In genomic region chr13:29476421-29476820, GRCm38 (mm10) we compare ENCODE assay signal across 23 mouse cellular contexts.
DNase-seq lines count a peak whose midpoint lies in the region; ATAC-seq and TF ChIP-seq lines count a peak whose summit lies in the region.
"Had no signal": no experiment of that assay in that cellular context is flagged by ENCODE, and none has a peak within 500 bp of the region (broad histone marks: within the 10 kb centered on the region; RNA-seq: fewer than 3 reads in every experiment).

No protein-coding gene starts in this region.

- no peak overlapping the region for H3K4me3 ChIP-seq in heart, embryonic 14.5 days (ENCODE audit: control insufficient read depth in 1 of 2, insufficient read depth in 1 of 2, low read depth in 1 of 2, low read length in 2 of 2)
- no peak overlapping the region for H3K4me3 ChIP-seq in heart, postnatal 0 days (ENCODE audit: low read depth, low read length)
- H3K4me3 ChIP-seq: forebrain, embryonic 10.5 days; forebrain, embryonic 13.5 days; hindbrain, embryonic 12.5 days; hindbrain, embryonic 15.5 days had no signal

- H3K4me2 ChIP-seq in heart, embryonic 14.5 days (ENCODE audit: low read length) = no peak overlapping the region
- H3K4me2 ChIP-seq in heart, postnatal 0 days (ENCODE audit: low read depth, low read length) = no peak overlapping the region
- H3K4me2 ChIP-seq: forebrain, embryonic 13.5 days; hindbrain, embryonic 12.5 days; hindbrain, embryonic 15.5 days had no signal

- no peak for TF ChIP-seq CTCF in heart, postnatal 0 days (IDR thresholded peaks at IDR 0.05; ENCODE audit: low read depth)

- peak; percentile 58 for DNase-seq in heart, adult 11 months
- DNase-seq in heart, postnatal 36 days = no peak
- DNase-seq in heart, postnatal 14 days = no peak
- DNase-seq in heart, postnatal 0 days (ENCODE audit: low spot score) = peak; percentile 43
- DNase-seq in heart, postnatal 4 days = no peak
- DNase-seq: adrenal gland, postnatal 10 days; adrenal gland, postnatal 36 days; B cell, adult 2 months; cerebellum, adult 18-20 months; cerebellum, adult 9-10 months; cerebellum, postnatal 14 days; gastrocnemius, postnatal 25 days; kidney, adult 2 months had no signal

- H3K9me3 ChIP-seq in heart, embryonic 14.5 days (ENCODE audit: control insufficient read depth, low read length) = no peaks in the 10 kb centered on the region
- no peaks in the 10 kb centered on the region for H3K9me3 ChIP-seq in heart, postnatal 0 days (replicated peaks; ENCODE audit: control insufficient read depth, low read length)
- H3K9me3 ChIP-seq: forebrain, embryonic 10.5 days; forebrain, embryonic 13.5 days; G1E; hindbrain, embryonic 12.5 days; hindbrain, embryonic 15.5 days had no signal

- no peaks in the 10 kb centered on the region for H3K27me3 ChIP-seq in heart, embryonic 14.5 days (ENCODE audit: control insufficient read depth, insufficient read depth, low read length)
- no peaks in the 10 kb centered on the region for H3K27me3 ChIP-seq in heart, postnatal 0 days (ENCODE audit: control insufficient read depth, insufficient read depth, low read length)
- H3K27me3 ChIP-seq: CH12.LX; forebrain, embryonic 13.5 days; hindbrain, embryonic 12.5 days; hindbrain, embryonic 15.5 days; Patski had no signal

- no peak for ATAC-seq in heart, embryonic 14.5 days (ENCODE audit: insufficient number of reproducible peaks, insufficient read depth, low FRiP score, low read depth)
- peak; percentile 62; the same call in 1 of the 2 replicates for ATAC-seq in heart, postnatal 0 days (ENCODE audit: insufficient read depth, low read depth)
- ATAC-seq: forebrain, embryonic 13.5 days; forebrain, embryonic 16.5 days; intestine, postnatal 0 days; Patski had no signal

- intact Hi-C loops in heart, postnatal 36 days (cut with DNase I) = no loop called here
- intact Hi-C loops in heart, postnatal 14 days (cut with DNase I) = no loop called here

- H3K4me1 ChIP-seq in heart, embryonic 14.5 days (ENCODE audit: control insufficient read depth in 2 of 2, insufficient read depth in 2 of 2, low read length in 2 of 2) = peaks cover 2 to 13% of the 10 kb centered on the region in 2 experiments; a peak in 3 of 4 replicates
- H3K4me1 ChIP-seq in heart, postnatal 0 days (ENCODE audit: control insufficient read depth, insufficient read depth) = peaks cover 11% of the 10 kb centered on the region; the same call in 1 of the 2 replicates
- H3K4me1 ChIP-seq: forebrain, embryonic 10.5 days; forebrain, embryonic 13.5 days; hindbrain, embryonic 12.5 days; hindbrain, embryonic 15.5 days had no signal

- TF ChIP-seq EP300 in heart, postnatal 0 days (IDR thresholded peaks at IDR 0.05; ENCODE audit: low read depth) = no peak

- H3K9ac ChIP-seq in heart, embryonic 14.5 days (ENCODE audit: low read length) = no peak overlapping the region
- H3K9ac ChIP-seq in heart, postnatal 0 days (replicated peaks; ENCODE audit: low read depth, low read length) = no peak overlapping the region
- H3K9ac ChIP-seq: forebrain, embryonic 13.5 days; hindbrain, embryonic 12.5 days; hindbrain, embryonic 15.5 days had no signal

- WGBS in heart, embryonic 14.5 days = 32% methylated on average over 4 of the region's 4 CpGs
- WGBS in heart, postnatal 0 days = 37% methylated on average over 4 of the region's 4 CpGs

- no peaks in the 10 kb centered on the region for H3K36me3 ChIP-seq in heart, embryonic 14.5 days (ENCODE audit: control insufficient read depth, insufficient read depth, low read length)
- 0 out of 2 replicates have a peak, but pooled peaks cover 4% of the 10 kb centered on the region for H3K36me3 ChIP-seq in heart, postnatal 0 days (replicated peaks; ENCODE audit: control insufficient read depth, insufficient read depth, low read length)
- H3K36me3 ChIP-seq: forebrain, embryonic 10.5 days; hindbrain, embryonic 12.5 days; hindbrain, embryonic 15.5 days had no signal

- H3K27ac ChIP-seq in heart, embryonic 14.5 days (replicated peaks in 1 of 2; ENCODE audit: control insufficient read depth in 1 of 2, insufficient read depth in 1 of 2, low read depth in 2 of 2, low read length in 2 of 2) = peak overlapping the region; percentile 49 to 60
- H3K27ac ChIP-seq in heart, postnatal 0 days (ENCODE audit: low read depth) = peak overlapping the region; percentile 32
- H3K27ac ChIP-seq: forebrain, embryonic 10.5 days; forebrain, embryonic 13.5 days; hindbrain, embryonic 12.5 days; hindbrain, embryonic 15.5 days had no signal

Comparison
In these comparisons a context has a peak if more than half of its experiments do, and no peak if none do; other contexts are left out.
1. DNase-seq: peak in heart, adult 11 months (single experiment) and heart, postnatal 0 days (single experiment); none in heart, postnatal 36 days (0 of 2), heart, postnatal 14 days (0 of 2) and heart, postnatal 4 days (single experiment).